Mouse (Mus musculus) myocyte (in vitro differentiated cells): ENCODE data around the gene Dennd5b.

Experiments used
- CEBPB ChIP-seq: IDR thresholded peaks from 2 replicates; pipeline ENCODE4 v1.6.1; 2011; ENCODE audit warnings: mild to moderate bottlenecking, moderate library complexity; ENCODE audit not compliant: poor library complexity, insufficient read depth, severe bottlenecking
- POLR2A ChIP-seq: IDR thresholded peaks from one replicate; pipeline ENCODE4 v1.6.1; 2011; ENCODE audit warnings: low read depth, mild to moderate bottlenecking, control low read depth, moderate library complexity; ENCODE audit not compliant: insufficient read length
- USF1 ChIP-seq: IDR thresholded peaks from one replicate; pipeline ENCODE4 v1.6.1; 2011; ENCODE audit warnings: low read depth, mild to moderate bottlenecking, control low read depth, moderate library complexity

DNA sequence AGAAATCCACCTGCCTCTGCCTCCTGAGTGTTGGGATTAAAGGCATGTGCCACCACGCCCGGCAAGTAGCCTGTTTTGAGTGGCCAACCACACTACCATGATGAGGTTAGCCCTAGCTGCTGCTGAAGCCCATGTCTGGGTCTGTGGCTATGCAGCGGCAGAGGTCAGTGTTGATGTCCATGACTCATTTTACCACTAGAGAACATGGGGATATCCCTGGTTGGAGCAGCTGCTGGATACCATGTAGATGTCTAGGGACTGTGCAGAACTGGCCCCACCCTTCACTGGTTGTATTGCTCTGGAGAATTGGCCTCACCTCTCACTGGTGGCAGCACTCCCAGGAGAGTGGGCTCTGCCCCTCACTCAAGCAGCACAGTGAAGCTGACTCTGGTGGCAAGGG lies 126.4 kb downstream of the Dennd5b start:
- TF ChIP-seq POLR2A (no peak), USF1 (no peak), CEBPB (no peak)
